Mouse (Mus musculus): ENCODE measurements at regions not wholly inside any gene's neighbourhood (a gene's known extent, or its start where the extent isn't known, plus 50 kb on each side); places are given as distances from the start of the nearest gene placed in this dataset.

GRCm38 (mm10) chr17:63807590-63808228 is 55.2 kb upstream of the Fer start:
- Histone ChIP-seq H3K27ac (ENCODE audit: control insufficient read depth, insufficient read depth, low read length) (no peak overlapping the region), H3K36me3 (ENCODE audit: control insufficient read depth, insufficient read depth, low read length) (no peaks in the 10 kb centered on the region), H3K4me1 (replicated peaks; ENCODE audit: control insufficient read depth, insufficient read depth, low read length) (no peaks in the 10 kb centered on the region), H3K27me3 (ENCODE audit: control insufficient read depth, insufficient read depth, low read length) (no peaks in the 10 kb centered on the region), H3K4me3 (ENCODE audit: control insufficient read depth, insufficient read depth, low read length) (no peak overlapping the region)
- 89% methylated on average over 9 of the region's 9 CpGs for WGBS
- TF ChIP-seq POLR2A (IDR thresholded peaks at IDR 0.05; ENCODE audit: control insufficient read depth, extremely low read depth, insufficient read depth, low read length, poor library complexity): no peak
- TF ChIP-seq CTCF (IDR thresholded peaks at IDR 0.05; ENCODE audit: borderline replicate concordance, control insufficient read depth, extremely low read depth, insufficient read depth, low read length, poor library complexity): no peak
- no peak for DNase-seq

GRCm38 (mm10) chr17:63808756-63809155 is 54.1 kb upstream of the Fer start:
- Histone ChIP-seq H3K27ac (ENCODE audit: control insufficient read depth, insufficient read depth, low read length) (no peak overlapping the region), H3K27me3 (ENCODE audit: control insufficient read depth, insufficient read depth, low read length) (no peaks in the 10 kb centered on the region), H3K4me3 (ENCODE audit: control insufficient read depth, insufficient read depth, low read length) (no peak overlapping the region), H3K36me3 (ENCODE audit: control insufficient read depth, insufficient read depth, low read length) (no peaks in the 10 kb centered on the region), H3K4me1 (replicated peaks; ENCODE audit: control insufficient read depth, insufficient read depth, low read length) (no peaks in the 10 kb centered on the region)
- WGBS: 89% methylated on average over 6 of the region's 6 CpGs
- TF ChIP-seq POLR2A (IDR thresholded peaks at IDR 0.05; ENCODE audit: control insufficient read depth, extremely low read depth, insufficient read depth, low read length, poor library complexity) (no peak), CTCF (IDR thresholded peaks at IDR 0.05; ENCODE audit: borderline replicate concordance, control insufficient read depth, extremely low read depth, insufficient read depth, low read length, poor library complexity) (no peak)
- no peak for DNase-seq

DNA sequence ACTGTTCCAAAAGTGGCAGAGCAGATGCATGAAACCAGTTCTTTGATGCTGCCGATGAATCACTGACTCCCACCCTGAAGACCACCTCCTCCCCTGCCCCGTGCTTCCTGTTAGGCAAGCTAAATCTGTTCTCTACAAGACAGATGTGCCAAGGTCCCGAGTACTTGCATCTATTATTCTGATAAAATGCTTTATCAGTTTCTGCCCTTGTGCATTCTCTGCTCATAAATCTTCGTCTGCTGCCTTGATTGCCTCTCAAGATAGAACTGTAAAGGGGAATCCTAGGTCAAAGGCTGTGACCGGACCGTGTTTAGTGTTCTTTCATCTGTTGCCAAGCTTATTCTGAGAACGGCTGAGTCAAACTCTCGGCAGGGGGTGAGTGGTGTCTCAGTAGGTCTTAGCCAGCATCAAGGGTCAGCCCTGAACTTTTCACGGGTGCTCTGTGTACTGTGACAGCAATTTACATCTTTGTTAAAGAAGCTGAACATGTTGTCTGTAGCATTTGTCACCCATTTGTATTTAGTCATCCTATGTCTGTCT is 51.5 kb upstream of the Fer start:
- 76% methylated on average over 9 of the region's 9 CpGs for WGBS
- no peak for DNase-seq

GRCm38 (mm10) chr17:63812586-63812985 is 50.3 kb upstream of the Fer start:
- H3K27me3 ChIP-seq (ENCODE audit: control insufficient read depth, insufficient read depth, low read length): no peaks in the 10 kb centered on the region
- H3K4me1 ChIP-seq (replicated peaks; ENCODE audit: control insufficient read depth, insufficient read depth, low read length): no peaks in the 10 kb centered on the region
- no peak overlapping the region for H3K4me3 ChIP-seq (ENCODE audit: control insufficient read depth, insufficient read depth, low read length)
- 80% methylated on average over 3 of the region's 3 CpGs for WGBS
- no peak for TF ChIP-seq CTCF (IDR thresholded peaks at IDR 0.05; ENCODE audit: borderline replicate concordance, control insufficient read depth, extremely low read depth, insufficient read depth, low read length, poor library complexity)
- no peak for TF ChIP-seq POLR2A (IDR thresholded peaks at IDR 0.05; ENCODE audit: control insufficient read depth, extremely low read depth, insufficient read depth, low read length, poor library complexity)
- no peak overlapping the region for H3K27ac ChIP-seq (ENCODE audit: control insufficient read depth, insufficient read depth, low read length)
- H3K36me3 ChIP-seq (ENCODE audit: control insufficient read depth, insufficient read depth, low read length): no peaks in the 10 kb centered on the region
- no peak for DNase-seq

More for the DNA sequence above, 51.5 kb upstream of the Fer start:
- Histone ChIP-seq H3K27me3 (ENCODE audit: control insufficient read depth, insufficient read depth, low read length) (no peaks in the 10 kb centered on the region), H3K36me3 (ENCODE audit: control insufficient read depth, insufficient read depth, low read length) (no peaks in the 10 kb centered on the region), H3K4me3 (ENCODE audit: control insufficient read depth, insufficient read depth, low read length) (no peak overlapping the region), H3K27ac (ENCODE audit: control insufficient read depth, insufficient read depth, low read length) (no peak overlapping the region), H3K4me1 (replicated peaks; ENCODE audit: control insufficient read depth, insufficient read depth, low read length) (no peaks in the 10 kb centered on the region)
- TF ChIP-seq CTCF (IDR thresholded peaks at IDR 0.05; ENCODE audit: borderline replicate concordance, control insufficient read depth, extremely low read depth, insufficient read depth, low read length, poor library complexity) (no peak), POLR2A (IDR thresholded peaks at IDR 0.05; ENCODE audit: control insufficient read depth, extremely low read depth, insufficient read depth, low read length, poor library complexity) (no peak)
